Mouse (Mus musculus) neural tube, embryonic 15.5 days (tissue): ENCODE measurements around the gene Ctsl. TPM values are rescaled to one million over a fixed set of nuclear protein-coding genes. Genes with fewer than 3 reads are reported as not detected.

Experiments used
- ATAC-seq: fragments of 200-750 bp; cut with Nextera tagmentation; 2 replicates; pipeline ENCODE4 v1.8.0; 2017; ENCODE audit warnings: mild to moderate bottlenecking, moderate TSS enrichment, moderate library complexity; ENCODE audit not compliant: low FRiP score
- H3K27ac ChIP-seq: fragments of 300-500 bp; sonication (generic); replicated peaks from 2 replicates; pipeline ENCODE4 v1.5.1; 2015; ENCODE audit warnings: mild to moderate bottlenecking, inconsistent platforms
- H3K27me3 ChIP-seq: fragments of 300-500 bp; sonication (generic); replicated peaks from 2 replicates; pipeline ENCODE4 v1.6.1; 2015; ENCODE audit warnings: inconsistent platforms
- H3K36me3 ChIP-seq: fragments of 300-500 bp; sonication (generic); 2 replicates; pipeline ENCODE4 v1.6.1; 2015; ENCODE audit warnings: inconsistent platforms
- H3K4me1 ChIP-seq: fragments of 300-500 bp; sonication (generic); 2 replicates; pipeline ENCODE4 v1.6.1; 2015; ENCODE audit warnings: inconsistent platforms
- H3K4me2 ChIP-seq: fragments of 300-500 bp; sonication (generic); 2 replicates; pipeline ENCODE4 v1.6.1; 2015; ENCODE audit warnings: inconsistent platforms, mild to moderate bottlenecking, moderate library complexity
- H3K4me3 ChIP-seq: fragments of 300-500 bp; sonication (generic); replicated peaks from 2 replicates; pipeline ENCODE4 v1.5.1; 2015; ENCODE audit warnings: mild to moderate bottlenecking, inconsistent platforms
- H3K9ac ChIP-seq: fragments of 300-500 bp; sonication (generic); replicated peaks from 2 replicates; pipeline ENCODE4 v1.6.1; 2015; ENCODE audit warnings: mild to moderate bottlenecking, inconsistent platforms
- H3K9me3 ChIP-seq: fragments of 300-500 bp; sonication (generic); replicated peaks from 2 replicates; pipeline ENCODE4 v1.6.1; 2016; ENCODE audit warnings: inconsistent platforms
- WGBS: fragments of 180-500 bp; shearing (Covaris S2); methylation state at CpG from one replicate; pipeline ENCODE4 v1.1.7; 2015; ENCODE audit warnings: mixed read lengths; 5-methylcytosine and 5-hydroxymethylcytosine counted together
- polyA plus RNA-seq: library from polyadenylated mRNA; unstranded; fragments of >200 nt; fragmentation: Nextera tagmentation; extraction: Ambion mirVana; gene quantifications from 2 replicates; pipeline ENCODE4 v1.2.1, GENCODE M21; 2015

The Ctsl gene
- polyA plus RNA-seq, 1 experiment from 2014 or later, result 168 TPM

DNA sequence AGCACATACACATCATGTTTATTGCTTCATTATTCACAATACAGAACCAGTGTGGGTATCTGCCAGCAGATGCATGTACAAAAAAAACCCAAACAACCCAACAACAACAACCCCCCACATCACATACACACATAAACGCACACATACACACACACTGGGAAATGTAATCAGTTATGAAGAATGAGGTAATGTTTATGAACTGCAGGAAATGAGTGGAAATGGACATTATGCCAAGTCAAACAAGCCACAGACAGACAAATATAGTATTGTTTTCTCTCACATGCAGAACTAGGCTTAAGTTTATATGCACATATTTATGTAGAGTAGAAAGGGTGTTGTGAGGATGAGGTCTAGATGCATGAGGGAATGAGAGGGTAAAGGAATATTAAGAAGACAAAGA lies 59.4 kb downstream of the Ctsl start:
- Histone ChIP-seq H3K4me2 (peak overlapping the region; percentile 65), H3K36me3 (no peaks in the 10 kb centered on the region), H3K4me3 (peak overlapping the region; percentile 56), H3K27me3 (no peaks in the 10 kb centered on the region), H3K27ac (no peak overlapping the region), H3K9me3 (no peaks in the 10 kb centered on the region), H3K9ac (no peak overlapping the region), H3K4me1 (peaks cover 13% of the 10 kb centered on the region)
- 85% methylated on average over 1 of the region's 1 CpGs for WGBS
- no peak for ATAC-seq

DNA sequence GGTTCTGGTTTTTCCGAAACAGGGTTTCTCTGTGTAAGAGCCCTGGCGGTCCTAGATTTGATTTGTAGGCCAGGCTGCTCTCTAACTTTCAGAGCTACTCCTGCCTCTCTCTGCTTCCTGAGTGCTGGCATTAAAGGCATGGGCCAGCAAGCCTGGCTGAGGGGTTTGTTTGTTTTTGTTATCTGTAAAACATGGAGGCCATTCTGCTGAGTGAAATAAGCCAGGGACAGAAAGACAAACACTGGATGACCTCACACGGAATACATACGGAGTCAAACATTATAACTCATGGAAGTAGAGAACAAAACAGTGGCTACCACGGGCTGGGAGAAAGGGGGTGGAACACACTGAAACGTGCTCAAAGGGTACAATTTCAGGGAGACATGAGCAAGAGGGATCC lies 60.1 kb downstream of the Ctsl start:
- no peak for ATAC-seq
- H3K27ac ChIP-seq, result no peak overlapping the region
- H3K36me3 ChIP-seq, result no peaks in the 10 kb centered on the region
- 79% methylated on average over 6 of the region's 6 CpGs for WGBS
- no peaks in the 10 kb centered on the region for H3K9me3 ChIP-seq
- no peak overlapping the region for H3K4me2 ChIP-seq
- no peak overlapping the region for H3K9ac ChIP-seq
- H3K4me3 ChIP-seq, result no peak overlapping the region
- peaks cover 13% of the 10 kb centered on the region for H3K4me1 ChIP-seq
- H3K27me3 ChIP-seq, result no peaks in the 10 kb centered on the region

DNA sequence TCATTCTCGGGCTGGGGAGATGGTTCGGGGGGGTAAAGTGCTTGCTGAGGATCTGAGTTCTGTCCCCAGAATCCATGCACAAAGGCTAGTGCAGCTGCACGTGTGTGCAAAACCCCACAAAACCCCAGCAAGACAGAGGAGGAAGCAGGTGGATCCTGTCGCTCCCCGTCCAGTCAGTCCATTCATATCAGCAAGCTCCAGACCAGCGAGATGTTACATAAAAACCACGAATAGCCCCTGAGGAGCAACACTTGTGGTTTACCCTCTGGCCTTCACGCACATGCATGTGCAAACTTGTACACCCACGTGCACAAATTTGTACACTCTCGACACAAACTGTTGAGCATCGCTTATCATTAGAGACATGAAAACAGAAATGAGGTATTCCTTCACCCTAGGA lies 60.8 kb downstream of the Ctsl start:
- H3K9ac ChIP-seq, result no peak overlapping the region
- no peak overlapping the region for H3K4me3 ChIP-seq
- H3K27ac ChIP-seq, result no peak overlapping the region
- no peak for ATAC-seq
- no peaks in the 10 kb centered on the region; the same call in 1 of the 2 replicates for H3K36me3 ChIP-seq
- no peak overlapping the region for H3K4me2 ChIP-seq
- H3K27me3 ChIP-seq, result no peaks in the 10 kb centered on the region
- WGBS, result 82% methylated on average over 11 of the region's 11 CpGs
- H3K4me1 ChIP-seq, result peaks cover 13% of the 10 kb centered on the region
- H3K9me3 ChIP-seq, result no peaks in the 10 kb centered on the region

Other genes with a start within 250 kb of the Ctsl start
- 1.6 and 2.7 TPM in 2 replicates for gene Slc35d2, start 241.5 kb downstream of the Ctsl start, polyA plus RNA-seq
- 5.0 and 6.3 TPM in 2 replicates for gene Zfp367, start 217.7 kb downstream of the Ctsl start, polyA plus RNA-seq
- gene Habp4, start 209.1 kb downstream of the Ctsl start, polyA plus RNA-seq, result 52.5 and 55.9 TPM in 2 replicates
- 2.8 and 6.1 TPM in 2 replicates for gene Cdc14b, start 95.6 kb downstream of the Ctsl start, polyA plus RNA-seq
- 17.4 and 24.5 TPM in 2 replicates for gene Aaed1, start 58.2 kb downstream of the Ctsl start, polyA plus RNA-seq
- gene Cdk20, start 61.4 kb upstream of the Ctsl start, polyA plus RNA-seq, result 23.5 and 32.1 TPM in 2 replicates
- 0.33 and 0.46 TPM in 2 replicates for gene Fam240b, start 126.9 kb upstream of the Ctsl start, polyA plus RNA-seq